Mouse (Mus musculus) intestine, embryonic 15.5 days (tissue): ENCODE results near the gene Hbs1l. TPM values are rescaled to one million over a fixed set of nuclear protein-coding genes. Genes with fewer than 3 reads are reported as not detected.

ENCODE experiments used
- ATAC-seq: fragments of 200-750 bp; cut with Nextera tagmentation; 2 replicates; pipeline ENCODE4 v1.8.0; 2017; ENCODE audit warnings: moderate TSS enrichment, moderate library complexity
- H3K27ac ChIP-seq: fragments of 300-500 bp; sonication (generic); 2 replicates; pipeline ENCODE4 v1.5.1; 2015; ENCODE audit warnings: mild to moderate bottlenecking, inconsistent platforms
- H3K27me3 ChIP-seq: fragments of 300-500 bp; sonication (generic); replicated peaks from 2 replicates; pipeline ENCODE4 v1.6.1; 2015; ENCODE audit warnings: inconsistent platforms
- H3K36me3 ChIP-seq: fragments of 300-500 bp; sonication (generic); 2 replicates; pipeline ENCODE4 v1.6.1; 2015; ENCODE audit warnings: inconsistent platforms
- H3K4me1 ChIP-seq: fragments of 300-500 bp; sonication (generic); replicated peaks from 2 replicates; pipeline ENCODE4 v1.6.1; 2015; ENCODE audit warnings: inconsistent platforms
- H3K4me2 ChIP-seq: fragments of 300-500 bp; sonication (generic); replicated peaks from 2 replicates; pipeline ENCODE4 v1.6.1; 2015; ENCODE audit warnings: mild to moderate bottlenecking, inconsistent platforms
- H3K4me3 ChIP-seq: fragments of 300-500 bp; sonication (generic); replicated peaks from 2 replicates; pipeline ENCODE4 v1.5.1; 2015; ENCODE audit warnings: inconsistent platforms
- H3K9ac ChIP-seq: fragments of 300-500 bp; sonication (generic); 2 replicates; pipeline ENCODE4 v1.6.1; 2015; ENCODE audit warnings: inconsistent platforms
- H3K9me3 ChIP-seq: fragments of 300-500 bp; sonication (generic); 2 replicates; pipeline ENCODE4 v1.6.1; 2016; ENCODE audit warnings: inconsistent platforms
- WGBS: fragments of 180-500 bp; shearing (Covaris S2); methylation state at CpG from one replicate; pipeline ENCODE4 v1.1.7; 2015; 5-methylcytosine and 5-hydroxymethylcytosine counted together
- polyA plus RNA-seq: library from polyadenylated mRNA; unstranded; fragments of >200 nt; fragmentation: Nextera tagmentation; extraction: Ambion mirVana; gene quantifications from 2 replicates; pipeline ENCODE4 v1.2.1, GENCODE M21; 2015

Hbs1l gene
- polyA plus RNA-seq, 1 experiment from 2014 or later, result 83.0 TPM

- Histone ChIP-seq H3K9ac (no peak overlapping the region), H3K36me3 (peaks cover 6% of the 10 kb centered on the region; the same call in 1 of the 2 replicates), H3K4me1 (no peaks in the 10 kb centered on the region), H3K4me2 (no peak overlapping the region), H3K4me3 (no peak overlapping the region), H3K9me3 (no peaks in the 10 kb centered on the region), H3K27ac (no peak overlapping the region), H3K27me3 (no peaks in the 10 kb centered on the region)
- WGBS, result 84% methylated on average over 11 of the region's 11 CpGs
- ATAC-seq, result no peak
Measured at GRCm38 (mm10) chr10:21350531-21351515, 55.0 kb downstream of the Hbs1l start.

- peaks cover 7% of the 10 kb centered on the region for H3K36me3 ChIP-seq
- no peak overlapping the region for H3K27ac ChIP-seq
- H3K4me2 ChIP-seq, result no peak overlapping the region
- 87% methylated on average over 12 of the region's 12 CpGs for WGBS
- no peak overlapping the region for H3K9ac ChIP-seq
- H3K27me3 ChIP-seq, result no peaks in the 10 kb centered on the region
- ATAC-seq, result no peak
- H3K4me3 ChIP-seq, result no peak overlapping the region
- H3K4me1 ChIP-seq, result no peaks in the 10 kb centered on the region
- H3K9me3 ChIP-seq, result no peaks in the 10 kb centered on the region
Measured at GRCm38 (mm10) chr10:21351766-21352165, 56.0 kb downstream of the Hbs1l start.

- H3K4me2 ChIP-seq, result no peak overlapping the region
- no peak for ATAC-seq
- H3K27ac ChIP-seq, result no peak overlapping the region
- no peak overlapping the region for H3K4me3 ChIP-seq
- no peaks in the 10 kb centered on the region for H3K4me1 ChIP-seq
- H3K27me3 ChIP-seq, result no peaks in the 10 kb centered on the region
- H3K9me3 ChIP-seq, result no peaks in the 10 kb centered on the region
- peaks cover 7% of the 10 kb centered on the region for H3K36me3 ChIP-seq
- WGBS, result 68% methylated on average over 5 of the region's 5 CpGs
- H3K9ac ChIP-seq, result no peak overlapping the region
Measured at GRCm38 (mm10) chr10:21353890-21354289, 58.1 kb downstream of the Hbs1l start.

- H3K9ac ChIP-seq, result no peak overlapping the region
- 92% methylated on average over 7 of the region's 7 CpGs for WGBS
- H3K4me3 ChIP-seq, result no peak overlapping the region
- no peak for ATAC-seq
- no peaks in the 10 kb centered on the region for H3K27me3 ChIP-seq
- peaks cover 7% of the 10 kb centered on the region for H3K36me3 ChIP-seq
- no peaks in the 10 kb centered on the region for H3K9me3 ChIP-seq
- no peaks in the 10 kb centered on the region for H3K4me1 ChIP-seq
- no peak overlapping the region for H3K27ac ChIP-seq
- H3K4me2 ChIP-seq, result no peak overlapping the region
Measured at GRCm38 (mm10) chr10:21354506-21354905, 58.7 kb downstream of the Hbs1l start.

GRCm38 (mm10) chr10:21357986-21358385, 62.2 kb downstream of the Hbs1l start:
- Histone ChIP-seq H3K27me3 (no peaks in the 10 kb centered on the region), H3K9ac (no peak overlapping the region), H3K4me2 (no peak overlapping the region), H3K36me3 (peaks cover 6% of the 10 kb centered on the region; the same call in 1 of the 2 replicates), H3K4me3 (no peak overlapping the region), H3K9me3 (no peaks in the 10 kb centered on the region), H3K27ac (no peak overlapping the region), H3K4me1 (no peaks in the 10 kb centered on the region)
- no peak for ATAC-seq
- 89% methylated on average over 8 of the region's 8 CpGs for WGBS

- no peak for ATAC-seq
- Histone ChIP-seq H3K4me1 (no peaks in the 10 kb centered on the region), H3K9me3 (no peaks in the 10 kb centered on the region), H3K4me3 (no peak overlapping the region), H3K4me2 (no peak overlapping the region), H3K9ac (no peak overlapping the region), H3K27me3 (no peaks in the 10 kb centered on the region), H3K27ac (no peak overlapping the region), H3K36me3 (peaks cover 6% of the 10 kb centered on the region; the same call in 1 of the 2 replicates)
- 87% methylated on average over 4 of the region's 4 CpGs for WGBS
Measured at GRCm38 (mm10) chr10:21359086-21359485, 63.3 kb downstream of the Hbs1l start.

- no peaks in the 10 kb centered on the region for H3K27me3 ChIP-seq
- H3K9me3 ChIP-seq, result no peaks in the 10 kb centered on the region
- no peaks in the 10 kb centered on the region for H3K4me1 ChIP-seq
- no peak overlapping the region for H3K27ac ChIP-seq
- no peak overlapping the region for H3K4me2 ChIP-seq
- no peak overlapping the region for H3K4me3 ChIP-seq
- 72% methylated on average over 7 of the region's 7 CpGs for WGBS
- peaks cover 6% of the 10 kb centered on the region; the same call in 1 of the 2 replicates for H3K36me3 ChIP-seq
- ATAC-seq, result no peak
- H3K9ac ChIP-seq, result no peak overlapping the region
Measured at GRCm38 (mm10) chr10:21361871-21362270, 66.1 kb downstream of the Hbs1l start.

GRCm38 (mm10) chr10:21363297-21363696, 67.5 kb downstream of the Hbs1l start:
- Histone ChIP-seq H3K27ac (no peak overlapping the region), H3K27me3 (no peaks in the 10 kb centered on the region), H3K9me3 (no peaks in the 10 kb centered on the region), H3K4me1 (no peaks in the 10 kb centered on the region), H3K9ac (no peak overlapping the region), H3K36me3 (peaks cover 8% of the 10 kb centered on the region; the same call in 1 of the 2 replicates), H3K4me3 (no peak overlapping the region), H3K4me2 (no peak overlapping the region)
- WGBS, result 90% methylated on average over 4 of the region's 4 CpGs
- no peak for ATAC-seq

GRCm38 (mm10) chr10:21364946-21365345, 69.2 kb downstream of the Hbs1l start:
- Histone ChIP-seq H3K4me3 (no peak overlapping the region), H3K36me3 (peaks cover 10% of the 10 kb centered on the region; the same call in 1 of the 2 replicates), H3K9ac (no peak overlapping the region), H3K27me3 (no peaks in the 10 kb centered on the region), H3K4me1 (no peaks in the 10 kb centered on the region), H3K9me3 (no peaks in the 10 kb centered on the region), H3K27ac (no peak overlapping the region), H3K4me2 (no peak overlapping the region)
- 87% methylated on average over 7 of the region's 7 CpGs for WGBS
- no peak for ATAC-seq

GRCm38 (mm10) chr10:21365897-21366296, 70.1 kb downstream of the Hbs1l start:
- H3K27ac ChIP-seq, result no peak overlapping the region
- WGBS, result 77% methylated on average over 4 of the region's 4 CpGs
- H3K27me3 ChIP-seq, result no peaks in the 10 kb centered on the region
- H3K4me3 ChIP-seq, result no peak overlapping the region
- H3K4me1 ChIP-seq, result no peaks in the 10 kb centered on the region
- ATAC-seq, result no peak
- peaks cover 11% of the 10 kb centered on the region; the same call in 1 of the 2 replicates for H3K36me3 ChIP-seq
- H3K4me2 ChIP-seq, result no peak overlapping the region
- H3K9ac ChIP-seq, result no peak overlapping the region
- no peaks in the 10 kb centered on the region for H3K9me3 ChIP-seq

GRCm38 (mm10) chr10:21366471-21366870, 70.7 kb downstream of the Hbs1l start:
- Histone ChIP-seq H3K9me3 (no peaks in the 10 kb centered on the region), H3K4me1 (no peaks in the 10 kb centered on the region), H3K4me2 (no peak overlapping the region), H3K9ac (no peak overlapping the region), H3K27ac (no peak overlapping the region), H3K27me3 (no peaks in the 10 kb centered on the region), H3K4me3 (no peak overlapping the region), H3K36me3 (peaks cover 11% of the 10 kb centered on the region; the same call in 1 of the 2 replicates)
- no peak for ATAC-seq
- WGBS, result 77% methylated on average over 3 of the region's 3 CpGs

- no peak for ATAC-seq
- WGBS, result 93% methylated on average over 9 of the region's 9 CpGs
- no peak overlapping the region for H3K27ac ChIP-seq
- no peak overlapping the region for H3K9ac ChIP-seq
- no peaks in the 10 kb centered on the region for H3K27me3 ChIP-seq
- H3K4me3 ChIP-seq, result no peak overlapping the region
- H3K9me3 ChIP-seq, result no peaks in the 10 kb centered on the region
- no peaks in the 10 kb centered on the region for H3K4me1 ChIP-seq
- peaks cover 8% of the 10 kb centered on the region; the same call in 1 of the 2 replicates for H3K36me3 ChIP-seq
- H3K4me2 ChIP-seq, result no peak overlapping the region
Measured at GRCm38 (mm10) chr10:21367481-21367880, 71.7 kb downstream of the Hbs1l start.
